Mouse (Mus musculus) MEL (cell line): ENCODE data around the gene Kif6. TPM values are rescaled to one million over a fixed set of nuclear protein-coding genes. Genes with fewer than 3 reads are reported as not detected.

Experiments used
- DNase-seq: peaks from one replicate; pipeline ENCODE4 v3.0.0; 2011; ENCODE audit warnings: low read depth, low spot score
- H3K27ac ChIP-seq: 2 replicates; pipeline ENCODE4 v1.5.1; 2012; ENCODE audit warnings: low read depth, mild to moderate bottlenecking, control low read depth, low read length, moderate library complexity; ENCODE audit not compliant: control insufficient read depth
- H3K27me3 ChIP-seq, 2 experiments: fragments of 150-350 bp in 1 of 2; sonication (generic) in 1 of 2; 2 replicates each; pipeline ENCODE4 v1.6.1; 2012; ENCODE audit warnings: low read length in 2 of 2, mild to moderate bottlenecking in 2 of 2, improper control_type of control experiment in 1 of 2, moderate library complexity in 1 of 2; ENCODE audit not compliant: insufficient read depth in 2 of 2, control insufficient read depth in 1 of 2
- H3K36me3 ChIP-seq, 2 experiments: 2 replicates each; pipeline ENCODE4 v1.6.1; 2012 to 2014; ENCODE audit warnings: low read length in 2 of 2, improper control_type of control experiment in 1 of 2, inconsistent platforms in 1 of 2, mild to moderate bottlenecking in 1 of 2; ENCODE audit not compliant: insufficient read depth in 2 of 2, control insufficient read depth in 1 of 2
- H3K4me1 ChIP-seq, 2 experiments: fragments of 150-350 bp in 1 of 2; sonication (generic) in 1 of 2; 2 replicates each; pipeline ENCODE4 v1.6.1; 2012; ENCODE audit warnings: low read length in 2 of 2, improper control_type of control experiment in 1 of 2, mild to moderate bottlenecking in 1 of 2; ENCODE audit not compliant: insufficient read depth in 2 of 2, control insufficient read depth in 1 of 2
- H3K4me3 ChIP-seq, 2 experiments: fragments of 150-350 bp in 1 of 2; sonication (generic) in 1 of 2; 2 replicates each; pipeline ENCODE4 v1.5.1; 2012; ENCODE audit warnings: low read depth in 2 of 2, low read length in 2 of 2, mild to moderate bottlenecking in 2 of 2, moderate library complexity in 2 of 2, control low read depth in 1 of 2, improper control_type of control experiment in 1 of 2; ENCODE audit not compliant: control insufficient read depth in 1 of 2, insufficient read depth in 1 of 2
- H3K79me2 ChIP-seq: 2 replicates; pipeline ENCODE4 v1.6.1; 2012; ENCODE audit warnings: mild to moderate bottlenecking, low read length, moderate library complexity; ENCODE audit not compliant: control insufficient read depth, poor library complexity, insufficient read depth
- H3K9ac ChIP-seq: 2 replicates; pipeline ENCODE4 v1.6.1; 2012; ENCODE audit warnings: low read depth, mild to moderate bottlenecking, control low read depth, low read length, moderate library complexity; ENCODE audit not compliant: control insufficient read depth, poor library complexity, severe bottlenecking
- H3K9me3 ChIP-seq: fragments of 150-350 bp; sonication (generic); replicated peaks from 2 replicates; pipeline ENCODE4 v1.6.1; 2012; ENCODE audit warnings: mild to moderate bottlenecking, low read length, improper control_type of control experiment, moderate library complexity; ENCODE audit not compliant: insufficient read depth
- BHLHE40 ChIP-seq: IDR thresholded peaks from 2 replicates; pipeline ENCODE4 v1.6.1; 2012; ENCODE audit warnings: low read depth, mild to moderate bottlenecking, inconsistent platforms, low read length, improper control_type of control experiment, borderline replicate concordance
- CHD2 ChIP-seq: IDR thresholded peaks from 2 replicates; pipeline ENCODE4 v1.6.1; 2011; ENCODE audit warnings: low read length, improper control_type of control experiment
- E2F4 ChIP-seq: IDR thresholded peaks from 2 replicates; pipeline ENCODE4 v1.6.1; 2011; ENCODE audit warnings: low read depth, low read length, improper control_type of control experiment, borderline replicate concordance
- EP300 ChIP-seq, 2 experiments: IDR thresholded peaks; 2 replicates each; pipeline ENCODE4 v1.6.1; 2011; ENCODE audit warnings: improper control_type of control experiment in 2 of 2, low read length in 2 of 2, low read depth in 1 of 2, mild to moderate bottlenecking in 1 of 2
- GATA1 ChIP-seq: IDR thresholded peaks from 2 replicates; pipeline ENCODE4 v1.6.1; 2011; ENCODE audit warnings: low read depth, low read length, improper control_type of control experiment
- KAT2A ChIP-seq: conservative IDR thresholded peaks from 2 replicates; pipeline ENCODE4 v1.6.1; 2012; ENCODE audit warnings: low read depth, low read length, improper control_type of control experiment, inconsistent platforms
- MAX ChIP-seq: IDR thresholded peaks from 2 replicates; pipeline ENCODE4 v1.6.1; 2011; ENCODE audit warnings: low read length, improper control_type of control experiment
- MEF2A ChIP-seq: IDR thresholded peaks from 2 replicates; pipeline ENCODE4 v1.6.1; 2014; ENCODE audit warnings: low read depth, mild to moderate bottlenecking, inconsistent platforms, low read length, improper control_type of control experiment; ENCODE audit not compliant: poor library complexity, insufficient replicate concordance, severe bottlenecking; ENCODE audit errors: extremely low read depth
- MXI1 ChIP-seq: IDR thresholded peaks from 2 replicates; pipeline ENCODE4 v1.6.1; 2011; ENCODE audit warnings: mild to moderate bottlenecking, low read depth, low read length, improper control_type of control experiment
- MYC ChIP-seq: IDR thresholded peaks from 2 replicates; pipeline ENCODE4 v1.6.1; 2011; ENCODE audit warnings: low read depth, mild to moderate bottlenecking, low read length, improper control_type of control experiment, moderate library complexity
- NELFE ChIP-seq: IDR thresholded peaks from 2 replicates; pipeline ENCODE4 v1.6.1; 2011; ENCODE audit warnings: low read depth, low read length, improper control_type of control experiment
- POLR2A ChIP-seq, 2 experiments: IDR thresholded peaks; 2 replicates each; pipeline ENCODE4 v1.6.1; 2011 to 2012; ENCODE audit warnings: low read length in 2 of 2, mild to moderate bottlenecking in 2 of 2, control low read depth in 1 of 2, improper control_type of control experiment in 1 of 2, low read depth in 1 of 2, moderate library complexity in 1 of 2; ENCODE audit not compliant: control insufficient read depth in 1 of 2, insufficient read depth in 1 of 2, poor library complexity in 1 of 2
- RAD21 ChIP-seq: IDR thresholded peaks from 2 replicates; pipeline ENCODE4 v1.6.1; 2011; ENCODE audit warnings: mild to moderate bottlenecking, low read depth, low read length, improper control_type of control experiment
- SIN3A ChIP-seq: IDR thresholded peaks from 2 replicates; pipeline ENCODE4 v1.6.1; 2012; ENCODE audit warnings: low read length, improper control_type of control experiment, inconsistent platforms
- TAL1 ChIP-seq: IDR thresholded peaks from 2 replicates; pipeline ENCODE4 v1.6.1; 2012; ENCODE audit warnings: mild to moderate bottlenecking, inconsistent platforms, low read length, moderate library complexity, mixed read lengths
- TBP ChIP-seq: IDR thresholded peaks from 2 replicates; pipeline ENCODE4 v1.8.0; 2011; ENCODE audit warnings: low read depth, low read length, improper control_type of control experiment
- TCF12 ChIP-seq: IDR thresholded peaks from 2 replicates; pipeline ENCODE4 v1.6.1; 2014; ENCODE audit warnings: low read depth, mild to moderate bottlenecking, inconsistent platforms, low read length, improper control_type of control experiment, moderate library complexity
- ZKSCAN1 ChIP-seq: IDR thresholded peaks from 2 replicates; pipeline ENCODE4 v1.6.1; 2012; ENCODE audit warnings: low read depth, mild to moderate bottlenecking, inconsistent platforms, low read length, improper control_type of control experiment, moderate library complexity
- ZMIZ1 ChIP-seq: IDR thresholded peaks from 2 replicates; pipeline ENCODE4 v1.6.1; 2012; ENCODE audit warnings: low read depth, mild to moderate bottlenecking, inconsistent platforms, low read length, improper control_type of control experiment, moderate library complexity
- polyA plus RNA-seq, 2 experiments: library from polyadenylated mRNA; stranded (reverse) in 1 of 2; unstranded in 1 of 2; fragments of >175 nt in 1 of 2; fragments of >200 nt in 1 of 2; gene quantifications; 2 replicates each; pipeline versions ENCODE4 v1.2.1 to v1.2.4; 2012; ENCODE audit warnings: low replicate concordance in 2 of 2, low read depth in 1 of 2; ENCODE audit not compliant: insufficient read length in 2 of 2, insufficient read depth in 1 of 2, missing spikeins in 1 of 2
- total RNA-seq: library from RNA; depleted of rRNA; stranded (reverse); fragments of 300-350 nt; gene quantifications from 2 replicates; pipeline ENCODE4 v1.2.3, GENCODE M21; 2012

The Kif6 gene
- total and polyA plus RNA-seq, 3 experiments, result not detected

DNA sequence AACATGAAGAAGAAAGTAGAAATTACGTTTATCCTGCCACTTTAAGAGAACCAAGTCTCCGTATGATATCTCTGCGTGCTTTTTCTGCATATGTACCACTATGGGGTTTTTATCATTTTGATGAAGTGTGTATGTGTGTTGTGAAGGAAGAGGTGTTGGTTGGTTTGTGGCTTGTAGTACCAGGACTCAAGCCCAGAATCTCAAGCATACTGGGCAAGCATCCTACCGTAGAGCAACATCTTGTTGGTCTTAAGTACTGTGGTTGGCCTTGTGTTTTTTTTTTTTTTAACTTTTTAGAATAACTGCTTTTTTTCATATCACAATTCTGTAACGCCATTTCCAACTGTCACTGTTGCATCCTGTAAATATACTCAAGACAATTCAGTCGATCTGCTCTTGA is 277.5 kb downstream of the Kif6 start:
- no peak overlapping the region for H3K27ac ChIP-seq
- no peak for DNase-seq
- no peaks in the 10 kb centered on the region for H3K9me3 ChIP-seq
- H3K36me3 ChIP-seq, result no peaks in the 10 kb centered on the region
- no peak for TF ChIP-seq MYC
- no peak for TF ChIP-seq BHLHE40
- no peak for TF ChIP-seq MXI1
- no peak for TF ChIP-seq GATA1
- no peak for TF ChIP-seq E2F4
- no peak for TF ChIP-seq ZKSCAN1
- TF ChIP-seq CHD2, result no peak
- no peak for TF ChIP-seq TAL1
- no peak for TF ChIP-seq NELFE
- TF ChIP-seq TCF12, result no peak
- TF ChIP-seq MAX, result no peak
- TF ChIP-seq, all 39 proteins: peak for 0
- Histone ChIP-seq H3K79me2 (no peaks in the 10 kb centered on the region), H3K27me3 (no peaks in the 10 kb centered on the region), H3K9ac (no peak overlapping the region), H3K4me1 (no peaks in the 10 kb centered on the region), H3K4me3 (no peak overlapping the region)

DNA sequence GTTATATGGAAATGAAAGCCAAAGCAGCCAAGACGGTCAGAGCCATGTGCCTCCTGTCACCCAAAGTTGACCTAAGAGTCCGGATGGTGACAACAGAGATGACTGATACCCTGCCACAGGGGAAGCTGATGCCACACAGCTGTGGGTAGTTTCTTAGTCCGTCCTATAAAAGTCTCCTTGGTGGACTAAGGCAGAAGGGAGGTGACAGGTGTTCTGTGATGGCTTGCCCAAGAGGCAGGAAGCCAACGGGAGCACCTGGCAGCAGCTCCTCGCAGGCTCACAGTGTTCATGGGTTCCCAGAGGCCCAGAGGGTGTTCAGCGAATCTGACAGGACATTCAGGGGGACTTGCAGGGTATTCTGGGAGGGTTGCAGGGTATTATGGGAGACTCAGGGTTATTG is 279.5 kb downstream of the Kif6 start:
- Histone ChIP-seq H3K4me1 (no peaks in the 10 kb centered on the region), H3K27ac (no peak overlapping the region), H3K36me3 (no peaks in the 10 kb centered on the region), H3K9me3 (no peaks in the 10 kb centered on the region), H3K9ac (no peak overlapping the region), H3K79me2 (no peaks in the 10 kb centered on the region), H3K4me3 (no peak overlapping the region), H3K27me3 (no peaks in the 10 kb centered on the region)
- TF ChIP-seq KAT2A (no peak), MYC (no peak), POLR2A (IDR thresholded peaks at IDR 0.05; ENCODE audit: control insufficient read depth in 1 of 2, insufficient read depth in 1 of 2, low read depth in 1 of 2, low read length in 2 of 2, poor library complexity in 1 of 2) (no peak), RAD21 (no peak), MEF2A (no peak), SIN3A (no peak), TBP (no peak), ZMIZ1 (no peak), EP300 (IDR thresholded peaks at IDR 0.05; ENCODE audit: low read depth in 1 of 2, low read length in 2 of 2) (no peak)
- no peak for DNase-seq
